14 mouse cellular contexts compared by ENCODE assay signal in the genomic region with DNA sequence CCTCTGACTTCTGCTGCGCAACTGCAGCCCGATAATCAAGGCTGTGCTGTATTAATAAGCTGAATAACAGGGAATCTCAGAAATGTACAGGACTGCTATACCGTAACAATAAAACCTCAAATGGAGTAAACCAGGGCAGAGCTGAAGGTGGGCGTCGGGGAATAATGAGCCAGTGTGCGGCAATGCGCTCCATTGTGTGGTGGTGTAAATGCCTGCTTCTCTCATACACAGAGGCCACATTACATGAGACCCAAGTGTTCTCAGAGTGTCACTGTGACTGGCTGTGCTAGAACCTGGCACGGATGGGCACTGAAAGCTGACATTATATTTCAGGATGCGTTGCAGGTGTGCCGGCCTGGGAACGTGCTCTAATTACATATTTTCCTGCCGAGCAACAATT. TPM values are rescaled to one million over a fixed set of nuclear protein-coding genes. Genes with fewer than 3 reads are reported as not detected.
DNase-seq lines count a peak whose midpoint lies in the region; ATAC-seq lines count a peak whose summit lies in the region.
"Had no signal": no experiment of that assay in that cellular context is flagged by ENCODE, and none has a peak within 500 bp of the region (broad histone marks: within the 10 kb centered on the region; RNA-seq: fewer than 3 reads in every experiment).

No protein-coding gene starts in this region.

- 91% methylated on average over 12 of the region's 12 CpGs for WGBS in liver, embryonic 12.5 days (ENCODE audit: insufficient replicate concordance)
- WGBS in forebrain, embryonic 12.5 days = 34% methylated on average over 12 of the region's 12 CpGs
- WGBS in midbrain, embryonic 15.5 days = 57% methylated on average over 12 of the region's 12 CpGs

- peak overlapping the region; percentile 58 for H3K9ac ChIP-seq in liver, embryonic 12.5 days
- no peak overlapping the region for H3K9ac ChIP-seq in forebrain, embryonic 12.5 days
- no peak overlapping the region for H3K9ac ChIP-seq in midbrain, embryonic 15.5 days

- intact Hi-C loops in heart, postnatal 10 days (cut with DNase I) = no loop called here

- peak overlapping the region; percentile 83 for H3K27ac ChIP-seq in liver, embryonic 12.5 days
- H3K27ac ChIP-seq in forebrain, embryonic 12.5 days = peak overlapping the region; percentile 54; the same call in 1 of the 2 replicates
- no peak overlapping the region for H3K27ac ChIP-seq in midbrain, embryonic 15.5 days

- H3K4me2 ChIP-seq in liver, embryonic 12.5 days = peak overlapping the region; percentile 45
- no peak overlapping the region for H3K4me2 ChIP-seq in forebrain, embryonic 12.5 days
- no peak overlapping the region for H3K4me2 ChIP-seq in midbrain, embryonic 15.5 days

- DNase-seq in frontal cortex, adult 2 months (ENCODE audit: extremely low spot score in 1 of 2, low spot score in 1 of 2) = no peak
- DNase-seq in liver = no peak
- DNase-seq in right cerebral cortex, postnatal 36 days (ENCODE audit: low spot score in 2 of 2) = no peak
- DNase-seq in heart, postnatal 10 days = no peak
- DNase-seq: adrenal gland, postnatal 14 days; cerebellum, adult 11-12 months; embryo, embryonic 11 days; lung, adult 18-20 months; right cerebral cortex, postnatal 25 days had no signal

- ATAC-seq in frontal cortex, adult (ENCODE audit: low TSS enrichment) = peak; percentile 26
- ATAC-seq in liver, embryonic 12.5 days = no peak
- no peak for ATAC-seq in forebrain, embryonic 12.5 days (ENCODE audit: low FRiP score)
- ATAC-seq in midbrain, embryonic 15.5 days (replicated peaks) = peak; percentile 29; the same call in 1 of the 2 replicates
- ATAC-seq: intestine, embryonic 16.5 days had no signal

- H3K9me3 ChIP-seq in liver, embryonic 12.5 days (replicated peaks) = no peaks in the 10 kb centered on the region
- H3K9me3 ChIP-seq in forebrain, embryonic 12.5 days = no peaks in the 10 kb centered on the region
- H3K9me3 ChIP-seq in midbrain, embryonic 15.5 days = no peaks in the 10 kb centered on the region

- peaks cover 14% of the 10 kb centered on the region; the same call in 1 of the 2 replicates for H3K36me3 ChIP-seq in liver, embryonic 12.5 days
- H3K36me3 ChIP-seq in forebrain, embryonic 12.5 days (replicated peaks) = no peaks in the 10 kb centered on the region
- H3K36me3 ChIP-seq in midbrain, embryonic 15.5 days (replicated peaks) = no peaks in the 10 kb centered on the region

- H3K27me3 ChIP-seq in liver, embryonic 12.5 days (replicated peaks) = no peaks in the 10 kb centered on the region
- H3K27me3 ChIP-seq in forebrain, embryonic 12.5 days = no peaks in the 10 kb centered on the region
- no peaks in the 10 kb centered on the region for H3K27me3 ChIP-seq in midbrain, embryonic 15.5 days (replicated peaks)

- H3K4me1 ChIP-seq in liver, embryonic 12.5 days = peaks cover 91% of the 10 kb centered on the region
- H3K4me1 ChIP-seq in forebrain, embryonic 12.5 days = peaks cover 82% of the 10 kb centered on the region
- peaks cover 39% of the 10 kb centered on the region for H3K4me1 ChIP-seq in midbrain, embryonic 15.5 days

- no peak overlapping the region for H3K4me3 ChIP-seq in liver, embryonic 12.5 days
- H3K4me3 ChIP-seq in forebrain, embryonic 12.5 days (replicated peaks) = no peak overlapping the region
- no peak overlapping the region for H3K4me3 ChIP-seq in midbrain, embryonic 15.5 days

RNA-seq across cellular contexts. Expression of gene Zeb2, which starts 58.2 kb away (rescaled TPM):
- polyA plus RNA-seq in frontal cortex, adult 2 months (2012; rRNA removed) = 97.6 and 109 TPM in 2 replicates
- 22.1 and 24.3 TPM in 2 replicates for polyA plus RNA-seq in liver, embryonic 12.5 days (2016; fragmentation: Nextera tagmentation; extraction: Ambion mirVana)
- polyA plus RNA-seq in forebrain, embryonic 12.5 days (2016; fragmentation: Nextera tagmentation; extraction: Ambion mirVana) = 63.3 and 74.3 TPM in 2 replicates
- polyA plus RNA-seq in midbrain, embryonic 15.5 days (2015; fragmentation: Nextera tagmentation; extraction: Ambion mirVana) = 30.8 and 31.5 TPM in 2 replicates
- 10 to 100 TPM; 62.7 to 77.7 TPM for total RNA-seq in heart, postnatal 10 days (2021)

Comparison
In these comparisons a context has a peak if more than half of its experiments do, and no peak if none do; other contexts are left out.
1. ATAC-seq: peak in frontal cortex, adult (single experiment) and midbrain, embryonic 15.5 days (single experiment); none in liver, embryonic 12.5 days (single experiment) and forebrain, embryonic 12.5 days (single experiment).